Mouse (Mus musculus): ENCODE measurements around the gene 4931428F04Rik. TPM values are rescaled to one million over a fixed set of nuclear protein-coding genes. Genes with fewer than 3 reads are reported as not detected.
A peak's percentile ranks its signal among the peaks of the same experiment; 100 is the strongest.

Gene 4931428F04Rik
- polyA plus RNA-seq, 1 experiment from 2014 or later = 1.5 TPM

DNA sequence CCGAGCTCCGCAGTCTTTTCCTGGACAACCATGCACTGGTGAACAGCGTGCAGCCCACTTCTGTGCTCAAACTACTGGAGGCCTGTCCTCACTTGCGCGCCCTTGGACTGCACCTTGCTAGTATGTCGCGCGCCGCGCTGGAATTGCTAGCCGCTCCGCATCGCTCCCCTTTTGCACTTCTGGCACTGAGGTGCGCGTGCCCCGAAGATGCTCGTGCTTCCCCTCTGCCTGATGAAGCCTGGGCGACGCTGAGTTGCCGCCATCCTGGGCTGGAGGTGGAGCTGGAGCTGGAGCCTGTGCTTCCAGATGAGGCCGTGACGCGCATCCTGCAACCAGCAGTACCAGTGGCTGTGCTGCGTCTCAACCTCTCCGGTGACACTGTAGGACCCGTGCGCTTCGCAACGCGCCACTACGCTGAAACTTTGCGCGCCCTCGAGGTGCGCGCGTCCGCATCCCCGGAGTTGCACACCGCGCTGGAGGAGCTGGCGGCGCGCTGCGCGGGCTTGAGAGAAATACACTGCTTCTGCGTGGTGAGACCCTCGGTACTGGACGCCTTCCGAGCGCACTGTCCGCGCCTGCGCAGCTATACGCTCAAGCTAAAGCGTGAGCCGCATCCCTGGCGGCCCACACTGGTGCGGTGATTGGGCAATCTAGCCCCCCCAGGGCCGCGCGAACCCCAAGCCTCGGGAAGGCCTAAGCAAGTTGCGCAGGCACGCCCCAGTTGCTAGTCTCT lies 21.2 kb downstream of the 4931428F04Rik start:
- Histone ChIP-seq H3K36me3 (ENCODE audit: inconsistent target) (peaks cover 10% of the 10 kb centered on the region; the same call in 1 of the 2 replicates), H3K79me2 (ENCODE audit: inconsistent target) (peaks cover 7% of the 10 kb centered on the region; the same call in 1 of the 2 replicates), H3K27ac (no peak overlapping the region), H3K4me3 (ENCODE audit: inconsistent target) (no peak overlapping the region)
- WGBS (ENCODE audit: missing documents) = 60% methylated on average over 65 of the region's 65 CpGs

DNA sequence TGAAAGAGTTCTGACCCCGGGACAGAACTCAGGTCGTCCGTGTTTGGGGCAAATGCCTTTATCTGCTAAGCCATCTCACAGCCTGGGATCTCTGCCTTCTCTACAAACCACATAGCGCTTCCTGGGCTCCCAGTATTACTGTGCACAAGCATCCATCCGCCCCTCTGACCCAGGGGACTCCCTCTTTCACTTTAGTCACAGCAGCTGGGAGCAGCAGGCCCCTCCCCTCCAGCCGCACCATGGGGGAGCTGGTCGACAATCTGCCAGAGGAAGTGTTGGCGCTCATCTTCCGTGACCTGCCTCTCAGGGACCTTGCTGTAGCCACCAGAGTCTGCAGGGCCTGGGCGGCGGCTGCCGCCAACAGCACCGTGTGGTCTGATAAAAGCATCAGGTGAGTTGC lies 22.9 kb downstream of the 4931428F04Rik start:
- Histone ChIP-seq H3K79me2 (ENCODE audit: inconsistent target) (peaks cover 16% of the 10 kb centered on the region; the same call in 1 of the 2 replicates), H3K27ac (no peak overlapping the region), H3K36me3 (ENCODE audit: inconsistent target) (peaks cover 10% of the 10 kb centered on the region; the same call in 1 of the 2 replicates), H3K4me3 (ENCODE audit: inconsistent target) (no peak overlapping the region)
- WGBS (ENCODE audit: missing documents) = 84% methylated on average over 13 of the region's 13 CpGs

DNA sequence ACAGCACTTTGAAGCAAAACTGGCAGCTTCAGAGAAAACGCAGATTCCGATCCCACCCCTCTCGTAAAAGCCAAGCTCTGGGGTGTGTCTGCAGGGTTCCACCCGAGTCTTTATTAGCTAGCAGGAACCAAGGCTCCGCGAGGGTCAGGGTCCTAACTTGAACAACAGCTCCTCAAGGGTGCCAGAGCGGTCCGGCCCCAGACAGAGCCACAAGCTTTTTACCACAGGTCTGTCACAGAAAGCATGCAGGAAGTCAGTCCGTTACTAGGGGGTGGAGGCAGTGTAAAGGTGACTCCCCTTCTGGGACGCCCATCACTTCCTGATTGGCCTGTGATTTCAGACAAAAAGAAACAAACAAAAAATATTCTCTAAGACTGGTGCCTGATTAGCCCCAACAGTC lies 24.5 kb downstream of the 4931428F04Rik start:
- Histone ChIP-seq H3K36me3 (ENCODE audit: inconsistent target) (peaks cover 10% of the 10 kb centered on the region; the same call in 1 of the 2 replicates), H3K4me3 (ENCODE audit: inconsistent target) (peak overlapping the region; percentile 95), H3K27ac (peak overlapping the region; percentile 55), H3K79me2 (ENCODE audit: inconsistent target) (peaks cover 16% of the 10 kb centered on the region; the same call in 1 of the 2 replicates)
- WGBS (ENCODE audit: missing documents) = 2% methylated on average over 10 of the region's 10 CpGs

DNA sequence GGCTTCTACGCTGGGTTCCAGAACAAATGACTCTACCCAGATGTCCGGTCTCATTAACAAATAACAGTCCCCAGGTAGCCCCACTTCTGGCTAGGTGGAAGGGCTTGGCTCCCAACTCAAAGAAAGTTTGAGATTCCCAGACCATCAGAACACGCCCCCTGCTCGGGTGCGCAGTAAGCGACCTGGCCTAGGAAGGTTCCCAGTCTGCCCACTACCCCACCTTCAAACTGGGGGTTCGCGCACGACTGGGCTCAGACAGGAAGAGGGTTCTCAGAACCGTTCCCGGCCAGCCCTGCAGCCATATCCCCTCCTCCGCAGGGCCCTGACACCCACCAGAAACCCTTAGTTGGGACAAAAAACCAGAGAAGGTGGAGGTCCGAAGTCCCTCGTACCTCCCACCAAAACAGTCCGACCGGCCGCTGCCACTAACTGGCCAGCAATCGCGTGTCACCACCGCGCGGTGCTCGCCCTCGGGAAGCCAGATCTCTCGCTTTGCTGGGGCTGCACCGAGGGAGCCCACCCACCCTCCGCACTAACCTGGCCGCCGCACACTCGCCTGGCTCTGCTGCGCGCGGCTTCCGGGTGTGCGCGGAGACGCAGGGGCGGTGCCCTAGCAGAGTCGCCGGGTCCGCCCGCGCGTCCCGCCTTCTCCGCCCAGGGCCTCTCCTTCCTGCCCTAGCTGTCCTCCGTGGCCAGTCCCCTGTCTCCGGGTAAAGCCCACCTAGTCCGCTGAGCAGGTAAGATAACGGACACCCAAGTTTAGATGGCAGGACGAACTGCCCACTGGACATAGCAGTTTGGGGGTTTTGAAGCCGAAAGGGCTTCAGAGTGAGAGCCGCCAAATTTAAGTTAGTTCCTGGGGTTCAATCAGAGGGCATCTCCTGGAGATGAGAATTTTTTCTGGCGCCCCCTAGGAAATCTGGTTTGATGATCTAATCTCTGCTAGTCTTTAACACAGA lies 25.4 kb downstream of the 4931428F04Rik start, which contains the start of the genes Tradd and Fbxl8:
Tradd (minus strand) TSS at position 586 of the 959 bp plus-strand sequence.
Fbxl8 (plus strand) TSS at position 625 of the 959 bp plus-strand sequence.
- Histone ChIP-seq H3K27ac (peak within 1 kb of the TSS; percentile 55), H3K4me3 (ENCODE audit: inconsistent target) (peak within 1 kb of the TSS; percentile 95), H3K79me2 (ENCODE audit: inconsistent target) (peaks cover 16% of the 10 kb centered on the region; the same call in 1 of the 2 replicates), H3K36me3 (ENCODE audit: inconsistent target) (peaks cover 10% of the 10 kb centered on the region; the same call in 1 of the 2 replicates)
- WGBS (ENCODE audit: missing documents) = 1% methylated on average over 54 of the region's 54 CpGs

DNA sequence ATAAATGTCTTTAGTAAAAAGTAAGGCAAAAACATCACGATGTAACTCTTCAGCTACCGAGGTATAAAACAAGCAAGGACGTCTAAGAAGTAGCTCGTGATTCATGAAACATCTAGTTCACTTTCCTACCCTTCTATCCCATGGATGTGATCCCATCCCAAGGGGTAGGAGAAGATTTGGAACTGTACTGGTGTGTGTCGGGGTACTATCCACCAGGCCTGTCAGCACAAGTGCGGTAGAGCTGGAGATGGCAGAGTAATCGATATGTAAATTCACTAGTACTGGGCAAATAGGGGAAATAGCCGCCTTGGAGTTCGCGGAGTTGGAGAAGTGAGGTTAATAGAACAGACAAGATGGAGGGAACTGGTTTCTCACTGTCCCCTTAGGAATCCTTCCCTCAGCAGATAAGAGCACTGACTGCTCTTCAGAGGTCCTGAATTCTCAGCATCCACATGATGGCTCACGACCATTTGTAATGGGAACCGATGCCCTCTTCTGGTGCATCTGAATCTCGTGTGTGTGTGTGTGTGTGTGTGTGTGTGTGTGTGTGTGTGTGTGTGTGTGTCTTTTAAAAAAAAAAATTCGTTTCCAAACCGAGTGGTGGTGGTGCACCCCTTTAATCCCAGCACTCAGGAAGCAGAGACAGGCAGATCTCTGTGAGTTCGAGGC lies 26.3 kb downstream of the 4931428F04Rik start:
- Histone ChIP-seq H3K36me3 (ENCODE audit: inconsistent target) (peaks cover 10% of the 10 kb centered on the region; the same call in 1 of the 2 replicates), H3K4me3 (ENCODE audit: inconsistent target) (peak overlapping the region; percentile 95), H3K79me2 (ENCODE audit: inconsistent target) (peaks cover 16% of the 10 kb centered on the region; the same call in 1 of the 2 replicates), H3K27ac (no peak overlapping the region)
- 67% methylated on average over 14 of the region's 16 CpGs for WGBS (ENCODE audit: missing documents)

- H3K36me3 ChIP-seq (ENCODE audit: inconsistent target) = no peaks in the 10 kb centered on the region; the same call in 1 of the 2 replicates
- no peak overlapping the region for H3K4me3 ChIP-seq (ENCODE audit: inconsistent target)
- 89% methylated on average over 12 of the region's 12 CpGs for WGBS (ENCODE audit: missing documents)
- H3K79me2 ChIP-seq (ENCODE audit: inconsistent target) = peaks cover 16% of the 10 kb centered on the region; the same call in 1 of the 2 replicates
- no peak overlapping the region for H3K27ac ChIP-seq
Measured at GRCm38 (mm10) chr8:105261326-105261980, 28.2 kb downstream of the 4931428F04Rik start.

- Histone ChIP-seq H3K36me3 (ENCODE audit: inconsistent target) (no peaks in the 10 kb centered on the region; the same call in 1 of the 2 replicates), H3K4me3 (ENCODE audit: inconsistent target) (no peak overlapping the region), H3K79me2 (ENCODE audit: inconsistent target) (peaks cover 16% of the 10 kb centered on the region; the same call in 1 of the 2 replicates), H3K27ac (no peak overlapping the region)
- WGBS (ENCODE audit: missing documents) = 84% methylated on average over 7 of the region's 7 CpGs
Measured at GRCm38 (mm10) chr8:105260371-105261099, 29.1 kb downstream of the 4931428F04Rik start.

DNA sequence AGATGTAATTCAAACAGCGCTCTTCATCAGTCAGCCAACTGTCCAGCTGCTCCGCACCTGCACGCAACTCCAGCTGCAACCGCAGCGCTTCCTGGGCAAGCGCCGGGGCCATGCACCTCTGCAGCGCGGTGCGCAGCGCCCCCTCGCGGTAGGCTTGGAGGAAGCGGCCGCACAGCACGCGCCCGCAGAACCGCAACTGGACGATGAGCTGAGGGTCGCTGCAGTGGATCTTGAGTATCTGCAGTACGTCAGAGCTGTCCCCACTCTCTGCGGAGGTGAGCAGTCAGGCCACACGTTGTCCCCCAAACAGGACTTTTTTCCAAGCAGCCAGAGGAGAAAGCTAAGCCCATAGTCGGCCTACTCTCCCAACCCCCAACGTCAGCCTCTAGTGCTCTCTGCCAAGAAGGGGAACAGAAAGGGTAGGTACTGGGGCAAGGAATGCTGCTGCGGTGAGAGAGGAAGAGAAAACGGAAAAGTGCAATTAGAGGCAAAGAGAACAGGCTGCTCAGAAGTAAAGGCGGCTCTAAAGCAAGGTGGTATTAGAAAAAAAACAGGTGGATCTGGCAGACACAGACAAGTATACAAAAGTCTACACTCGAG lies 29.8 kb downstream of the 4931428F04Rik start:
- H3K4me3 ChIP-seq (ENCODE audit: inconsistent target) = no peak overlapping the region
- 3% methylated on average over 29 of the region's 30 CpGs for WGBS (ENCODE audit: missing documents)
- peaks cover 16% of the 10 kb centered on the region; the same call in 1 of the 2 replicates for H3K79me2 ChIP-seq (ENCODE audit: inconsistent target)
- no peaks in the 10 kb centered on the region; the same call in 1 of the 2 replicates for H3K36me3 ChIP-seq (ENCODE audit: inconsistent target)
- no peak overlapping the region for H3K27ac ChIP-seq

GRCm38 (mm10) chr8:105258911-105259720 lies 30.5 kb downstream of the 4931428F04Rik start:
- 60% methylated on average over 55 of the region's 55 CpGs for WGBS (ENCODE audit: missing documents)
- H3K79me2 ChIP-seq (ENCODE audit: inconsistent target) = peaks cover 14% of the 10 kb centered on the region; the same call in 1 of the 2 replicates
- no peak overlapping the region for H3K4me3 ChIP-seq (ENCODE audit: inconsistent target)
- no peak overlapping the region for H3K27ac ChIP-seq
- H3K36me3 ChIP-seq (ENCODE audit: inconsistent target) = no peaks in the 10 kb centered on the region; the same call in 1 of the 2 replicates

- no peaks in the 10 kb centered on the region; the same call in 1 of the 2 replicates for H3K36me3 ChIP-seq (ENCODE audit: inconsistent target)
- no peak overlapping the region for H3K27ac ChIP-seq
- WGBS (ENCODE audit: missing documents) = 84% methylated on average over 7 of the region's 7 CpGs
- no peaks in the 10 kb centered on the region for H3K79me2 ChIP-seq (ENCODE audit: inconsistent target)
- no peak overlapping the region for H3K4me3 ChIP-seq (ENCODE audit: inconsistent target)
Measured at GRCm38 (mm10) chr8:105257318-105258114, 32.1 kb downstream of the 4931428F04Rik start.

DNA sequence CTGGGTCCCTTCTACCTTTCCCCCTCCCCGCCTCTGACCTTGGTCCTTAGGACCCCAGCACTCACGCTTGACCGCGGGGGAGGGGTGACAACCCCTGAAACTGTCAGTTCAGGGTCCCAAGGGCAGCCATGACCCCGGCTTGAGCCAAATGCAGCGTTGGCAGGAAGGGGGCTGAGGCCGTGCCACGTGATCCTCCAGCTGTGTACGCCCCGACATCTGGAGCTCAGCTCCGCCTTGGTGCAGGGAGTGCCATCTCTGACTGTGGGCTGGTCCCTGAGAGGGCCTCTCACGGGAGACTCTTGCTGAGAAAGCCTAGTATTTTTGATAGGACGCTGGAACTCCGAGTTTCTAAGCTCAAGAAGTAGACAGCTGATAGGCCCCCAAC lies 34.7 kb downstream of the 4931428F04Rik start, which contains the start of gene B3gnt9:
B3gnt9 (minus strand) TSS at position 188 of the 385 bp plus-strand sequence.
- Histone ChIP-seq H3K27ac (no peak within 1 kb of the TSS), H3K36me3 (ENCODE audit: inconsistent target) (peaks cover 26% of the 10 kb centered on the region), H3K4me3 (ENCODE audit: inconsistent target) (peak within 1 kb of the TSS; percentile 28; the same call in 1 of the 2 replicates), H3K79me2 (ENCODE audit: inconsistent target) (no peaks in the 10 kb centered on the region)
- WGBS (ENCODE audit: missing documents) = 9% methylated on average over 14 of the region's 14 CpGs
